Mouse (Mus musculus) cortical plate, adult 2 months (tissue): ENCODE measurements at regions not wholly inside any gene's neighbourhood (a gene's known extent, or its start where the extent isn't known, plus 50 kb on each side); places are given as distances from the start of the nearest gene placed in this dataset.

Source experiments
- CTCF ChIP-seq: fragments of 200-500 bp; IDR thresholded peaks from 2 replicates; pipeline ENCODE4 v1.5.1; 2011; ENCODE audit warnings: mild to moderate bottlenecking, control low read depth, low read length; ENCODE audit not compliant: insufficient read depth; ENCODE audit errors: extremely low read depth
- POLR2A ChIP-seq: fragments of 200-500 bp; IDR thresholded peaks from 2 replicates; pipeline ENCODE4 v1.6.1; 2011; ENCODE audit warnings: mild to moderate bottlenecking, low read length, control low read depth; ENCODE audit not compliant: insufficient read depth; ENCODE audit errors: extremely low read depth

GRCm38 (mm10) chr19:24622776-24623175, 51.0 kb upstream of the Tmem252 start:
- TF ChIP-seq CTCF (no peak), POLR2A (no peak)
